Mouse (Mus musculus) monocyte, adult 5-6 weeks (primary cell): ENCODE data around the gene Elf2. TPM values are rescaled to one million over a fixed set of nuclear protein-coding genes. Genes with fewer than 3 reads are reported as not detected.

Source experiments
- ATAC-seq: fragments of 153-309, 156-312 bp; replicated peaks from 2 replicates; pipeline ENCODE4 v1.8.0; 2017; ENCODE audit warnings: mild to moderate bottlenecking; ENCODE audit not compliant: low TSS enrichment, insufficient number of reproducible peaks, severe bottlenecking, poor library complexity, low FRiP score
- total RNA-seq: library from RNA; stranded (forward); fragments of 200-1000, 200-491, 200-594 nt; gene quantifications from 3 replicates; pipeline ENCODE4 v1.2.3, GENCODE M21; 2017

Elf2 gene
- total RNA-seq, 1 experiment from 2014 or later, result 185 TPM

DNA sequence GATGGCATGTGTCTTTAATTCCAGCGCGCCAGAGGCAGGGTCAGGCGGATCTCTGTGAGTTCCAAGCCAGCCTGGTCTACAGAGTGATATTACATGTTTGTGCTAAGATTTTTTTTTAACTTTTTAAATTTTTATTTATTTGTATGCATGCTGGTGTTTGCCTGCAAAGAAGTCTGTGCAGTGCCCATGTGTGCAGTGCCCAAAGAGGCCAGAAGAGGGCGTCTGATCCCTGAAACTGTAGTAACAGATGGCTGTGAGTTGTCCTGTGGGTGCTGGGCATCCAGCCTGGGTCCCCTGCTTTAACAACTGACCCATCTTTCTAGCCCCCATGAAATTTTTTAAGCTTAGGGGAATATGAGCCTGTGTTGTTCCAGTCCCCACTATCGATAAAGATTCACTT, 136.0 kb downstream of the Elf2 start:
- no peak for ATAC-seq

DNA sequence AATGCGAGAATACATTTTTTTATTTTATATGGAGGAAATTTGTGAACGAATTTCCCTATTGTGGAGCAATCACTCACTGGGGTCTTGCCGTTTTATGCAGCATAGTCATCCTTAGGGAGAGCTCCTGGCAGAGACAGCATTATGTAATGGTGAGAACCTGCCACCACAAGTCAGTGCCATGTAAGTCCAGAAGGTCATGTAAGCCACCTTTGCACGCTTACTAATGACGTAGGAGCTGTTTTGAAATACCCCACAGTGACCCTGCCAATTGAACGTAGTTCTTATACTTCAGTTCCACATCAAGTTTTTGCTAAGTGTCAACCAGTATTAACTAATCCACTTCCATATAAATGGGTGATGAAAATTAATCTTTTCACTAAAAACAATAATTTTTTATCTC, 136.6 kb downstream of the Elf2 start:
- no peak for ATAC-seq

Other genes starting within 250 kb of the Elf2 start
- gene Noct, start 116.2 kb downstream of the Elf2 start, total RNA-seq, result 13.9 to 18.6 TPM (median 17.2 TPM) in 3 replicates
- gene Mgarp, start 56.1 kb upstream of the Elf2 start, total RNA-seq, result 1.5 TPM in 1 of 3 replicates, not detected in the others
- 31.4 to 81.5 TPM (median 60.3 TPM) in 3 replicates for gene Ndufc1, start 68.3 kb upstream of the Elf2 start, total RNA-seq
- gene Naa15, start 74.5 kb upstream of the Elf2 start, total RNA-seq, result 61.2 to 95.8 TPM (median 67.4 TPM) in 3 replicates
- 34.2 to 41.6 TPM (median 36.8 TPM) in 3 replicates for gene Rab33b, start 143.3 kb upstream of the Elf2 start, total RNA-seq
- 17.5 to 30.9 TPM (median 24.9 TPM) in 3 replicates for gene Setd7, start 220.2 kb upstream of the Elf2 start, total RNA-seq